Mouse (Mus musculus) lung, postnatal 10 days (tissue): ENCODE measurements around the gene Mtx1.

Experiments
- DNase-seq: peaks from one replicate; pipeline ENCODE4 v3.0.0; 2021

Gene Mtx1

GRCm38 (mm10) chr3:89213803-89214530 is 12.9 kb downstream of the Mtx1 start:
- peak; percentile 97 for DNase-seq

- DNase-seq: no peak
Measured at GRCm38 (mm10) chr3:89210731-89211130, 16.2 kb downstream of the Mtx1 start.

GRCm38 (mm10) chr3:89210162-89210561 is 16.7 kb downstream of the Mtx1 start:
- no peak for DNase-seq

GRCm38 (mm10) chr3:89209731-89210130 is 17.2 kb downstream of the Mtx1 start:
- DNase-seq: no peak

- no peak for DNase-seq
Measured at GRCm38 (mm10) chr3:89208736-89209135, 18.2 kb downstream of the Mtx1 start.

GRCm38 (mm10) chr3:89208075-89208657 is 18.7 kb downstream of the Mtx1 start:
- DNase-seq: no peak

- DNase-seq: no peak
Measured at GRCm38 (mm10) chr3:89206695-89207094, 20.2 kb downstream of the Mtx1 start.

- no peak for DNase-seq
Measured at GRCm38 (mm10) chr3:89206079-89206478, 20.8 kb downstream of the Mtx1 start.

GRCm38 (mm10) chr3:89203142-89203514 is 23.8 kb downstream of the Mtx1 start:
- DNase-seq: no peak

GRCm38 (mm10) chr3:89202253-89203141 is 24.4 kb downstream of the Mtx1 start, which contains the start of gene Gba:
Gba (plus strand) TSS chr3:89202928.
- peak; percentile 90 for DNase-seq

GRCm38 (mm10) chr3:89199839-89200238 is 27.0 kb downstream of the Mtx1 start:
- DNase-seq: no peak

- peak; percentile 94 for DNase-seq
Measured at GRCm38 (mm10) chr3:89195979-89196877, 30.7 kb downstream of the Mtx1 start.

- peak; percentile 46 for DNase-seq
Measured at GRCm38 (mm10) chr3:89193853-89194252, 33.0 kb downstream of the Mtx1 start.

GRCm38 (mm10) chr3:89193351-89193750 is 33.5 kb downstream of the Mtx1 start:
- DNase-seq: no peak

GRCm38 (mm10) chr3:89190436-89190835 is 36.5 kb downstream of the Mtx1 start:
- DNase-seq: no peak

GRCm38 (mm10) chr3:89188478-89188875 is 38.4 kb downstream of the Mtx1 start:
- DNase-seq: no peak

GRCm38 (mm10) chr3:89187690-89188477 is 39.0 kb downstream of the Mtx1 start:
- no peak for DNase-seq

- no peak for DNase-seq
Measured at GRCm38 (mm10) chr3:89187197-89187596, 39.7 kb downstream of the Mtx1 start.

- no peak for DNase-seq
Measured at GRCm38 (mm10) chr3:89183959-89184315, 43.0 kb downstream of the Mtx1 start.

GRCm38 (mm10) chr3:89183058-89183958 is 43.6 kb downstream of the Mtx1 start, which contains the start of gene Fam189b:
Fam189b (plus strand) TSS chr3:89183143.
- DNase-seq: peak; percentile 94
